Mouse (Mus musculus): ENCODE results near the gene Cep85l.

The Cep85l gene

DNA sequence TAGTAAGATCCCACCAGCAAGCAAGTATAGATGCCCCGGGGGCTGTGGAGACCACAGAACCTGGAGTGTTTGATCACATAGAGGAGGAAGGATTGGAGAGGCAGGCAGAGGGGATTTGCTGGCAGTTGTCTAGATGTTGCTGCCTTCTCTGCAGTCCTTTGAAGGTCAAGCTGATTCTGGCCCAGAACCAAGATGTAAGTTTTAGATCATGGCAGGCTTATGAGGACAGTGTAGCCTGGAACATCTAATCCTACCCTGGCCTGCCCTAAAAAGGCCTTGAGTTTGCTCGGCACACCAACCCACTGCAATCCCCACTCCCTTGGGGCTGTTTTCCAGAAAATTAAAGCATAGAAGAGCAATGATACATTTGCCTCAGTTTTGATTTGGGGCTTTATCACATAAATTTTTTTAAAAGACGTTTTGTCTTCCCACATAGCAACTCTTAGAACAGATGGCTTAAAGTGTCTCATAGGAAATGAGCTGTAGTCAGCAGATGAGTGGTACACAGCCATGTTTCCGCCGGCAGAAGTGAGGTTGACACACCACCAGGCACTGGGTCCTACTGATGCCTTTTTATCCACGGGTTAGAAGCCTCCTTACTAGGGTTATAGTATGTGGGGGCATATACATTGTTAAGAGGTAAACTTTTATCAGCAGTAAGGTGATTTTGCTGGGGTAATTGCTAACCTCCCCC is 8.6 kb upstream of the Cep85l start:
- DNase-seq, result no peak

DNA sequence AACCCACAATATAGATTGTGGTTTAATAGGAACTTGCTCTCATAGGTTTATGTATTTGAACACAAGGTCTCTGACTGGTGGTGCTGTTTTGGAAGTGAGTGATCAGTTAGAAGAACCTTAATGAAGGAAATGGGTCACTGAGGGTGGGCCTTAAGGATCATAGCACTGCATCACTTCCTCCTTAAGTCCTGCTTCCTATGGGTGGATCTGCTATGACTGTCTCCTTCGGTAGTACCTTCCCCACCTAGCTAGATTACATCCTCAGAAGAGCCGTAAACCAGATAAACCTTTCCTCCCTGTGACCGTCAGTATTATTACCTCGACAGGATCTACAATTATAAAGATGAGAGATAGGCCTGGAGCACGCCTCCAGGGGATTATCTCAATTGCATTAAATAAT is 5.7 kb upstream of the Cep85l start:
- no peak for DNase-seq

DNA sequence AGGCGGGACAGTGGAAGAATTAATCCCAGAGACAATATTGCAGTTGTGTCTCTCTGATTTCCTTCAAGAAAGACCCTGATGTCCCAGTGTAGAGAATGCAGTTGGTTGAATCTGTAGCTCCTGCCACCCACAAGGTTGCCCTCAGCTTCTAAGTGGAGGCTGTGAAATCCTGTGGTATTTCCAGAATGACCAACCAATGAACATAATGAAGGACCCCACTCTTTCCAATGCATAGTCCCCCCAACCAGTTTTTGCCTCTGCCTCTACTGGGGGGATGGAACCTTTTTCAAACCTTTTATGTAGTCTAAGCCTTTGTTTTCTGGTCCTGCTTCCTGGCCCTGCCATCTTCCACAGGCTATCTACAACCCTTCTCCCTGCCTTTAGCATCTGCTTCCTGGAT is 5.1 kb upstream of the Cep85l start:
- no peak for DNase-seq

DNA sequence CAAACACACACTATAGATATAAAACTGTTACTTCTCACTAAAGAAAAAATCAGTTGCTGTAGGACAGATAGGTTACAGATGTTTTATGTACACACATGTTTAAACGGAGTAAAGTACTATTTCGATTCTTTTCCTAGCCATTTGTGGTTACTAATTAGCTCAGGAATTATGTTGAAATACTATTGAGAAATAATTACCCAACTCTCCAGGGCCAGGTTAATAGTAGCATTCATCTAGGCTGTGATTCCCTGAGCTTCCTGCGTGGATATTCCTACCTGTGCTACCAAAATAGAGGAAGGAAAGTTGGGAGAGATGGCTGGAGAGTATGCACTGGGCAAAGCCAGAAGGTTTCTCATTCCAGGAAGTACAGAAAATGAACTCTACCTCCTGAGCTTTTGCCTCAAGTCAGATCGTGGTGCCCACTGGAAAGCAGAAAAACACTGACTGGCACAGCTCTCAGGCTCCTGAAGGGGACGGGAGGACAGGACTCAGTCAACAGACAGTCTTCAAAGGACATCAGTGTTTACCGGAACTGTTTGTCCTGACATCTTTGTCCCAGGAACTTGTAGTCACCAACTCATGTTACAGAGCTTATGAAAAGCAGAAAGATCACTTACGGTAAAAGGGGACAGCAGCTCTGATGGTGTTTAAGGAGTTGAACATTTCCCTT is 3.1 kb upstream of the Cep85l start:
- DNase-seq, result no peak

DNA sequence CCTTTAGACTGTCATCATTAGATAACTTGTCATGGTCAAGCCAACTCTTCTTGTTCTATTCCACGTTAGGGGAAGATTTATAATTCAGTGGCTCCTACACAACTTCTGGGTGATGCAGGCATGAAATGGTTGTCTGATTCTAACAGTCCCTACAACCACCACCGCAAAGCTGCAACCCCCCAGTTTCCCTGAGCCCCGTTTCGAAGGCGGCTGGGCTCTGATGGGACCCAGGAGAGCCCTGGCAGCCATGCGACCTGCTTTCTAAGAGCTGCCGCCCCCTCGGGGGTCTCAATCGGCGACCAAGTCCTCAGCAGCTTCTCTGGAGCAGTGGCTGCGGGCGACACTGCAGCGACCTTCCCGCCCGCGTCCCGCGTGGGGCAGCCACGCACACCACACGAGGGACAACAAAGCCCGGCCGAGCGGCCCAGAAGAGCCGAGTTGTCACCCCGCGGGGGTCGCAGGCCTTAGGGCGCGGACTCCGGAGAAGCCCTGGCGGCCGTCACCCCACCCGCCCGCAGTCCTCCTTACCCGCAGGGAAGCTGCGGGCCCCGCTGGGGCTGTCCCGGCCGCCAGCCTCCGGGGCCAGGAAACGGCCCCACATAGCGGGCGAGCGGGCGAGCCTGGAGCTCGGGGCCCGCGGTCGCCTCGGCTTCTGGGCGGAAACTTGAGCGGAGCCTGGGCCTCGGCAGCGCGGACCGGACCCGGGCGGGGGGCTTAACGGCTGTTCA is 602 bp downstream of the Cep85l start:
- DNase-seq, result peak; percentile 54

DNA sequence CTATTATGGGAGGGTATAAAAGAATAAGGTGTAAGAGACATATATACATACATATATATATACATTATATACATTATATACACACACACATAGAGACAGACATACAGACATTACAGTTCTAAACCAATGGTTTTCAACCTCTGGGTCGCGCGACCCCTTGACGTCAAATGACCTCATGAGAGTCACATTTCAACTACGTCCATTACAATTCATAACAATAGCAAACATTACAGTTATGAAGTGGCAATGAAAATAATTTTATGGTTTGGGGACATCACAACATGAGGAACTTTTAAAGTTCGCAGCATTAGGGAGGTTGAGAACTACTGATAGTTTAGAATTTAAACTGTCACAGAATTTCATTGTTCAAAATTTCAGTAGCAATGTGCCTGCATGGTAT is 1.5 kb downstream of the Cep85l start:
- DNase-seq, result no peak

DNA sequence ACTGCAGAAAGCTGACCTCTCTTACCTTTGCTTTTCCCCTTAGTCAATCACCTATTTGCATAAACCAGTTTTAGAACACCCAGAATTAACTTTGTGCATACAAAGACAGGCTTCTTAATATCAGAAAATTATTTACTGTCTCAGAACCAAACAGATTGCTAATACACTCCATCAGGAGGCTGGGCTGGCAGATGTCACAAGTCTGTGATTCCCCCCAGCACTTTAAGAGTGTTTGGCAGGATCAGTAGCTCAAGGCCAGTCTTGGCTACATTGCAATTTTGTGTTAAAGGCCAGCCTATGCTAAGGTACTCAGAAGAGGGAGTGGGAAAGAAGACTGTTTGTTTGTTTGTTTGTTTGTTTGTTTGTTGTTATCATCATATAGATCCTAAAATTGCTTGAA is 2.7 kb downstream of the Cep85l start:
- no peak for DNase-seq

DNA sequence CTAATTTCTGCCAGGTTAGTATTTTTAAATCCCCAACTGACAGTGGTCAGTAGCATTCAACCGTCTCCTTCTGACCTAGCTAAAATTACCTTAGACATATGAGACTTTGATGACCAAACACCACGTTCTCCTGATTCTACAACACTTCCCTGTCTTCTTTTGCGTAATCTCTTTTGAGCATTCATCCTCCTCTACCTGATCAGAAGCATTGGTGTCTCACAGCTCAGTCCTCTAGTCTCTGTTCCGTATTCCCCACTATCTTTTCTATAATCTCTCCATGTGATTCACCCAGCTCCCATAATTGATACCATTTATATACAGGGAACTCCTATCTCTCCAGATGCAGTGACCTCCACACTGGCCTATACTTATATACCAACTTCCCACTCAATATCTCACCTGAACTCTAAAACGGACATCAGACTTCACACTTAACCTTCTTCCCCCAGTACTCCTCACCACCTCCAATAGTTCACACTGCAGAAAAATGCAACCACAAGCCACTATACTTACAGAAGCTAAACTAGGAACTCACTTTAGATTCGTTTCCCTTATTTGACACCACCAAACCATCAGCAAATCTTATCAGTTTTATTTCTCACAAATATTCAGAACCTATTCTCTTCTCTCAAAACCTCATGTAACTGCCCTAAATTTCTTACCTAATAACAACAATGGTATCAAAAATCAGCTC is 5.7 kb downstream of the Cep85l start:
- DNase-seq, result no peak

DNA sequence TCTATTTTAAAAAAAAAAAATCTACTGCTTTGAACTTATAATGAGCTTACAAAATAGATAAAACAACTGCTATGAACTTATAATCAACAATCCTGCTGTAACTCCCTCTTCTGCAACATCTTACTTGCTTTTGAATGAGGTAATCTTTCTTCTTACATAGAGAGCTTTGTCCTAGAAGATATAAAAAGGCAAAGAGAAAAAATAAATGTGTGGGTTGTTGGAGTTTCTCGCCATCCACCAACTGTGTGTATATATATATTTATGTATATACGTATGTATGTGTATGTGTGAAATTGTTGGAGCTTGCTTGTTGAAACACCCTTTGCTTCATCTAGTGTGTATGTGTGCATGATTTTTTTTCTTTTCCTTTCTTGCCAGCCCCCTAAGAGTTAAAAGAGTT is 12.5 kb downstream of the Cep85l start:
- DNase-seq, result no peak

DNA sequence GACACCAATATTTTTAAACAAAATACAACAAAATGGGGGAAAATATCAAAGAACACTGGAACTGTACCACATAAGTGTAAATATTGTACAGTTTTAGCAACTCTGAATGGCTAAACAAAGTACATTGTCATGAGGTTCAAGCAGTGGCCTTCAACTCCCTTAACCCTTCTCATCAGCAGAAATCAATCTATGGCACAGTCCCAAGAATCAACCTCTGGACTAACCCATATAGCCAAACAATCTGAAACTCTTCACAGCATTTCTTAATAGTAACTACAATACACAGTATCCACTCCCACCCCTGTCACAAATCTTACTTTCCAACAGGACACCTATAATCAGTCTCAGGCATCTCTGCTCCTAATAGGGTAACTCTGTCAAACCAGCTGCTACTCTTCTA is 15.4 kb downstream of the Cep85l start:
- no peak for DNase-seq

DNA sequence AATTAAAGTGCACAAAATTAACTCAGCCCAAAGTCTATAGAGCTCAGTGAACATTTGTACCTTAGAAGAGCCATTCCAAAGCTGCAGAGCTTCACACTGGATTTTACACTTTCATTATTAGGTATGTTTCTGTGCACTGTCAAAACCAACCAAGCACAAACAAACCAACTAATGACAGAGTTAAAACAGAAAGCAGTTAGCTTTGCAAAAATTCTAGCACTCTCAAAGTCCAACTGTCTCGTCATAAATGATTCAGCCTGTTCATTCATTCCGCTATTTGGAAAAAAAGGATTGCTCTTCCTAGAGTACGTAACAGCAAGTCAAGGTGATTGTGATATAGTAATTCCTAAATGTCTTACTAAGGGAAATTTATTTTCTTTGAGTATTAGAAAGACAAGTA is 20.7 kb downstream of the Cep85l start:
- DNase-seq, result no peak

DNA sequence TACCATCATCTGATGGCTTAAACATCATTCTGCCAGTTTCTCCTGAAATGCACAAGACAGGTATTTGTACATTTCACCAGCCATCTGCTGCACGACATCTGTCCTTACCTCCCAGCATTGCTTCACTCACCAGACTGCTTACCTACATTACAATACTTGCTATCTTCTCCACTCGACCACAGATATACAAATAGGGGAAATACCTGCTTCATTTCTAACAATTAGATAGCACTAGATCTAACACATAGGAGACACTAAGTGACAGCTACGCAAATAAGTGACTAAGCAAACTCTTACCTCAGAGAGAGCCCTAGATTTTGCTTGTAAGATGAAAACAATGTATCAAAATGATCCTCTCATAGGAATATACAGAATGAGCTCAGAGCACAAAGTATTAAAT is 26.1 kb downstream of the Cep85l start:
- DNase-seq, result no peak

DNA sequence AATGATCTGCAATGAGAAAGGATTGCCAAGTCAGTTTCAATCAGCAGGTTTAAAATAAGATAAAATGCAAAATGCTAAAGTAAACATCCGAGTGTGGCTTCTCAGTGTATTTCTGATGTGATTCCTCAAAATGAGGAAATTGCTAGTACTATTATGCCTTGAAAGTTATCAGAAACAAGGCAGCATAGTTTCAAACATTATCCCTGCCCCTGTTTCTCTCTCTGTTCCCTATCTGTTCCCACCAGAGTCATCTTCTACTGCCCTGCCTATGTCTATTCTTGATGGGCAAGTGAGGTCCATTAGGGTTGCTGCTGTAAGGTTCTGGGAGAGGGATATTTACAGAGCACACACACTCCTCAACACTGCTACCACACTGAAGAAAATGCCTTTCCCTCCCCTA is 30.5 kb downstream of the Cep85l start:
- no peak for DNase-seq

DNA sequence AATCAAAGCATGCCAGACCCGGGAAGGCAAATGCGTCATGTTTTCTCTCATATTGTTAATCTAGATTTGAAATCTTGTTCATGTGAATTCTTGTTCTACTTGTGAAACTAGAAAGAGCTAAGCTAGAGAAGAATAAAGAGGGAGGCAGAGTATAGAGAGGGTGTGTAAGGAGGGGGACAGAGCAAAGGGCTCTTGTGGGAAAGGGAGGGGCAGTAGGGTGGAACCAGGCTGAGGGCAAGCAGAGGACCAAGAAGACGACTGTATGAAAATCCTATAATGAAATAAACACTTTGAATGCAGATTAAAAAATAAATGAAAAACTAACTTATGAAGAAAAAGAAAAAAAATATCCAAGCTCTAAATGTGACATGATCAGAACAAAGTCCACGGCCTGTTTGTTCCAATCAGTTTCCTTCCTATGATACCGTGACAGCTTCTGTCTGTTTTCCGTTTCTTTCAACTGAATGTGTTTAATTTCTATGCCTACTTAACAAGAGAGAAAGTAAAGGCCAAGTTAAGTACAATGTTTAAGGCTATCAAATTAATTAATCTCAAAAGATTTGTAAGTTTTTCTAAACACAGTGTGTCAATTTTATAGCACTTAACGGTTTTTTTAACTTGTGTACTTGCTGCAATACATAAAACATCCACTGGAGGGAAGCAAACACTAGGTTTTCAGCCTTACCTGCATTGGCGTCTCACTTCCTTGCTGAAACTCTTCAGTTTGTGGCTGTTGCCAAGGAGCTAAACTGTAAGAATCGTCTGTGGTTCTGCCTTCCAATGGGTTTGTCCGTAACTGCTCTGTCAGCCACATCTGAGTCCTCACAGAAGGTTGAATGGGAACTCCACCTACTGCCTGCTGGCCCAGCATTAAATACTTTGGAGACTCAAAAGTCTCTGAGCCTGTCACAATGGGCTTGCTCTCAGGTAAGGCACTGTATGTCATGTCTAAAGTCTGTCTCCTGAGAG is 31.7 kb downstream of the Cep85l start:
- peak; percentile 66 for DNase-seq

DNA sequence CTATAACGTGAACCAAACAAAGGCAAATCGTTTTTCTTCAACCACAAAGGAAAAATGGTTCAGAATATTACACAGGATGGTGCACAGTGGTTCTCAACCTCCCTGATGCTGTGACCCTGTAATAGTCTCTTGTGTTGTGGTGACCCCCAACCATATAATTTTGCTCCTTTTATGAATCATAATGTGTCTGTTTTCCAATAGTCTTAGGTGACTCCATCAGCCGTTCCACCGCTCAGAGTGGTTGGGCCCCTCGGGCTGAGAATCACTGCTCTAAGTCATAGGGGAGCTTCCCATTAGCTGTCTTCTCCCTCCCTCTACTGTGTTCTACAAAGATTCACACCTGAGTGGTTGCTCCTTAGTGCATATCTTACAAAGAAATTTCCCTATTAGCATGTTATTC is 32.8 kb downstream of the Cep85l start:
- DNase-seq, result no peak

DNA sequence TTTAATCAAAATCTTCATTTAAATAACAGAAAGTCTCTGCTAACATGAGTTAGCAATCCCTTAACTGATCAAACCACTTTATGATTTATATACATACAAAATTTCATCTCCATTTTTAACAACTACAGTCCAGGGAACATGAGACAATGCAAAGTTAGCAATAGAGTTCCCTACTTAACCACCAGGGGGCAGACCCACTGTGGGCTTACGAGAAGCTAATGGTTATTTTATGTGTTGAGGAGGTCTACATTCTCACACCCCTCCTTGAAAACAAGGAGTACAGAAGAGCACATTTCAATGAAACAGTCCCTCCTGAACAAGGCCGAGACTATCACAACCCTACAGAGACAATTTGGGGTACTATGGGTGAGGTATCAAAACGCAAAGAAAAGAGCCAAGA is 33.2 kb downstream of the Cep85l start:
- peak; percentile 52 for DNase-seq

DNA sequence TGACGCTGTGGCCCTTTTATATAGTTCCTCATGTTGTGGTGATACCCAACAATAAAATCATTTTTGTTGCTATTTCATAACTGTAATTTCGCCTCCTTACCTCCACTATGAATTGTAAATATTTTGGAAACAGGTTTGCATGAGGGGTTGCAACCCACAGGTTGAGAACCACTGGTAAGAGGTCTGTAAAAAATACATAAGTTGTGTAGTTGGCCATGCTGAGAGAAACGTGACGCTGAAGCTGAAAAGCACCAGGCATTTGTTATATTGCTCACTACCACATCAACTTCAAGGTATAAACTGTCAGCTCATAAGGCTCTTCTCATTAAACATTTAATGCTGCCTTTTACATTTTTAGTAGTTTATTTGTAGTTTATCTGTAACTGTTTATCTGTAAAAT is 34.2 kb downstream of the Cep85l start:
- DNase-seq, result no peak

DNA sequence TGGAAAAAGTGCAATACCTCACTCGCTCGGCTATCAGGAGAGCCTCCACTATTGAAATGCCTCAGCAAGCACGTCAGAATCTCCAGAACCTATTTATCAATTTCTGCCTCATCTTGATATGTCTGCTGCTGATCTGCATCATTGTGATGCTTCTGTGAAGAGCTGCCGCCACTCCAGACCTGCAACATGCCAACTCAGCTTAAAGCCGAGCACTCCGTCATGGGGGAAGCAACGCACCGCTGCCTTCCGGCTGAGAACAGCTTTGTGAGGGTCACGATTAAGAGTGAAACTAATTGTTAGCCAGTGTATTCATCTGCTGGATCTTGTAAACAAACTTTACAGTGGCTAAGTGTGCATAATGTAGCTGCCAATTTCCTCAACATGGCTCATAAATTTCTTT is 35.9 kb downstream of the Cep85l start:
- no peak for DNase-seq

DNA sequence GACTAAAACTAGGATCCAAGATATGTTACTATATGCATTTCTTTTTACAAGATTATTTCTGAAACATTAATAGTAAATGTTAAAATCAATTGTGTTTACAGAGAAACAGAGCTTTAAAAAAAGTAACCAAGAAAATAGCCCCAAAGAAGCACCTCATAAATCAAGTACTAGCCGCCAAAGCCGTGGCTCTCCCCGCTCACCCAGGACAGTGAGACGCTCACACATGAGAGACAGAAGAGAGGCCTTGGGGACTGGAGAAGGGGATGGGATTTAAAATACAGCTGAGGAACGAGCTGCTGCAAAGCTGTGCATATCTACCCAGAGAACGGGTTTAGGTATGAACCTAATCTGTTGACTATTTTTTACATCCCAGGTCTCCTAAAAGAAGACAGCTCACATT is 36.4 kb downstream of the Cep85l start:
- no peak for DNase-seq

DNA sequence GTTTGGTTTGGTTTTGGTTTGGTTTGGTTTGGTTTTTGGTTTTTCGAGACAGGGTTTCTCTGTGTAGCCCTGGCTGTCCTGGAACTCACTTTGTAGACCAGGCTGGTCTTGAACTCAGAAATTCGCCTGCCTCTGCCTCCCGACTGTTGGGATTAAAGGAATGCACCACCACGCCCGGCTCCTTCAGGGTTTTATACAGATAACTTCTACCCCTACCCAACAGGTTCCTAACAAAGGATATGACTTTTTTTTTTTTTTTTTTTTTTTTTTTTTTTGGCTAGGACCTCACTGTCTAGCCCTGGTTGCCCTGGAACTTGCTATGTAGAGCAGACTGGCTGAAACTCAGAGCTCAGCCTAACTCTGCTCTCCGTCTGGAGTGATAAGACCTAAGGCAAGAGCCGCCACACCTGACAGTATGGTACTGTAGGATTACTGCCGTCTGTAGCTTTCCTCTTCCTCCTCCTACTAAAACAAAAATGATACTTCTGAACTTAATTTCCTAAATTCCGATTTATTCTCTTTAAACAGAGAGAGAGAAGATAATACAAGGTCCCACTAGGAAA is 37.5 kb downstream of the Cep85l start:
- DNase-seq, result no peak

DNA sequence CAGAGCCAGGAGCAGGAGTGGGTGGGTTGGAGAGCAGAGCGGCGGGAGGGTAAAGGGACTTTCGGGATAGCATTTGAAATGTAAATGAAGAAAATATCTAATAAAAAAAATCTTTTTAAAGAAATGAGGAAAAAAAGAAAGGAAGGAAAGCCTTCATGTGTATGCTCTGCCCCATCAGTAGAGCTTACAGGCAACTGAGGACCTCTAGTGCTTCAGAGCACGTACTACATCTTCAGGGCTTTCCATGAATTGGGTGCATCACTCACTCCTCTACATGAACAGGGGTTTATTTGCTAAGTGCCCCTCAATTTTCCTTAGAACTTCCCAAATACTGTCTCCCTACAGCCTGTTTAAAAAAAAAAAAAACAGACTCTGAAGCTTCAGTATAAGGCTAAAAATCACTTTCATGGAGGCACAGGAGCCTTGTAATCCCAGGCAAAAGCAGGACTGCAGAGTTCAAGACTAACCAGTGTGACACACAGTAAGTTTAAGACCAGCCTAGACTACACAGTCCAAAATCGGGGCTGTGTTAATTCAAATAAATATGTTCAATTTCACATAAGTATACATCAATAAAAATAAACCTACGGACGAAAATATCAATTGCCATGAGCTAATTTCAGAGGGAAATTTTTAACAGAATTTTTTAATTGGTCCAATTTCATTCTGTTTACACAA is 38.3 kb downstream of the Cep85l start:
- DNase-seq, result no peak

DNA sequence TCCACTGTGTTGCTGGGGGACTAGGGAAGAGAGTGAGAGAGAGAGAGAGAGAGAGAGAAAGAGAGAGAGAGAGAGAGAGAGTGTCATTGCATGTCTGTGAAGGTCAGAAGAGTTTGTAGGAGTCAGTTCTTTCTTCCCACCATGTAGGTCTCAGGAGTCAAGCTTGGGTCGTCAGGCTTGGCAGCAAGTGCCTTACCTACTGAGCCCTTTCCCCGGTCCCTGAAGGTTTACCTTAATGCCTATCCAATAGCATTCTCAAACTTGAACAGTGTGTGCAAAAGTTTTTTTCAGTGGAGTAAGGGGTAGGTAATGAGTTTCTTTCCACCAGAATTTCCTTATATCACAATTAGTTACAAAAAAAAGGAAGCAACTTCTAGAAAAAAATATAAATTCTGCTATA is 40.7 kb downstream of the Cep85l start:
- no peak for DNase-seq

All from cerebellum, adult 8-10 months (tissue).